Mouse (Mus musculus) cortical plate, adult 2 months (tissue): ENCODE measurements around the gene Vrk1.

Source experiments
- CTCF ChIP-seq: fragments of 200-500 bp; IDR thresholded peaks from 2 replicates; pipeline ENCODE4 v1.5.1; 2011; ENCODE audit warnings: mild to moderate bottlenecking, control low read depth, low read length; ENCODE audit not compliant: insufficient read depth; ENCODE audit errors: extremely low read depth
- POLR2A ChIP-seq: fragments of 200-500 bp; IDR thresholded peaks from 2 replicates; pipeline ENCODE4 v1.6.1; 2011; ENCODE audit warnings: mild to moderate bottlenecking, low read length, control low read depth; ENCODE audit not compliant: insufficient read depth; ENCODE audit errors: extremely low read depth

GRCm38 (mm10) chr12:106020063-106020462 lies 10.0 kb downstream of the Vrk1 start:
- TF ChIP-seq POLR2A (no peak), CTCF (no peak)
